Mouse (Mus musculus) liver, embryonic 14.5 days (tissue): ENCODE data around the gene Odf2l.

Experiments used
- CTCF ChIP-seq: IDR thresholded peaks from 2 replicates; pipeline ENCODE4 v1.5.1; 2016; ENCODE audit warnings: antibody characterized with exemption, low read depth, control low read depth
- EP300 ChIP-seq: IDR thresholded peaks from 2 replicates; pipeline ENCODE4 v1.6.1; 2016; ENCODE audit warnings: antibody characterized with exemption, low read depth

DNA sequence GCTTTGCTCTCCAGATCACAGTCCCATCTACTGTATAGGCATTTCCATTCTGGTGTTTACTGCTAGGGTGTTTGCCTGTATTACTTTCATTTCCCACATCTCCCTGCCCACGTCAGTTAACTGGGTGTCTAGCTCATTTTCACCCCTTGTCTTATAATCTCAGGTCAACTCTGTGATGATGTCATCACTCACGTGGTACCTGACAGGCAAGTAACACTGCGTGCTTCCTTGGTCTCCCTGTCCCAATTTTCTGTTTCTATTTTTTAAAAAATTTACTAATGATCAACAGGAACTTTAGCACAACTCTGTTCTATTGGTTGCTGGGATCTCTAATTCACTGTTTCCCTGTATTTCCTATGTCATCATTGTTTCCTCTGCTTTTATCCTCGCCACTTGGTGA lies 49.4 kb upstream of the Odf2l start:
- TF ChIP-seq CTCF, result no peak
- TF ChIP-seq EP300, result no peak
